Mouse (Mus musculus): ENCODE measurements around the gene Ppme1. TPM values are rescaled to one million over a fixed set of nuclear protein-coding genes. Genes with fewer than 3 reads are reported as not detected.

Ppme1 gene
- polyA plus RNA-seq, 1 experiment from 2014 or later = 103 TPM

DNA sequence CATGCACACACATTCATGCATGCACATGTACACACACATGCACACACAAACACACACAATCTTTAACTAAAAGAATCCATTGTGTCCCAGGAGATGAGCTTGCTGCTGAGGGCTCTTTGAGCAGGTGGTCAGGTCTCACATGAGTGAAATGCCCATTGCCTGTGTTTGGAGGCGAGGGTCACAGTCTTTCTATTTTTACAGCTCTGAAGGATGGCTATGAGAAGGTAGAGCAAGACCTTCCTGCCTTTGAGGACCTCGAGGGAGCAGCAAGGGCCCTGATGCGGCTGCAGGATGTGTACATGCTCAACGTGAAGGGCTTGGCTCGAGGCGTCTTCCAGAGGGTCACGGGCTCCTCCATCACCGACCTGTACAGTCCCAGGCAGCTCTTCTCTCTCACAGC is 78.6 kb downstream of the Ppme1 start:
- H3K9me3 ChIP-seq = no peaks in the 10 kb centered on the region
- H3K9ac ChIP-seq = no peak overlapping the region
- H3K4me3 ChIP-seq (replicated peaks) = no peak overlapping the region
- no peaks in the 10 kb centered on the region; the same call in 1 of the 2 replicates for H3K27me3 ChIP-seq
- no peaks in the 10 kb centered on the region for H3K36me3 ChIP-seq (replicated peaks)
- no peak for ATAC-seq (ENCODE audit: low FRiP score)
- no peak overlapping the region for H3K27ac ChIP-seq
- H3K4me1 ChIP-seq = peaks cover 6% of the 10 kb centered on the region
- H3K4me2 ChIP-seq = no peak overlapping the region
- WGBS = 86% methylated on average over 8 of the region's 8 CpGs

- H3K36me3 ChIP-seq (replicated peaks) = no peaks in the 10 kb centered on the region
- no peak overlapping the region for H3K4me3 ChIP-seq (replicated peaks)
- peak overlapping the region; percentile 34 for H3K4me2 ChIP-seq
- H3K9ac ChIP-seq = no peak overlapping the region
- peak; percentile 47; the same call in 1 of the 2 replicates for ATAC-seq (ENCODE audit: low FRiP score)
- H3K4me1 ChIP-seq = peaks cover 33% of the 10 kb centered on the region
- peaks cover 30% of the 10 kb centered on the region for H3K27me3 ChIP-seq
- peak overlapping the region; percentile 89 for H3K27ac ChIP-seq
- WGBS = 35% methylated on average over 11 of the region's 11 CpGs
- no peaks in the 10 kb centered on the region for H3K9me3 ChIP-seq
Observed at GRCm38 (mm10) chr7:100288622-100289021, 83.5 kb downstream of the Ppme1 start.

DNA sequence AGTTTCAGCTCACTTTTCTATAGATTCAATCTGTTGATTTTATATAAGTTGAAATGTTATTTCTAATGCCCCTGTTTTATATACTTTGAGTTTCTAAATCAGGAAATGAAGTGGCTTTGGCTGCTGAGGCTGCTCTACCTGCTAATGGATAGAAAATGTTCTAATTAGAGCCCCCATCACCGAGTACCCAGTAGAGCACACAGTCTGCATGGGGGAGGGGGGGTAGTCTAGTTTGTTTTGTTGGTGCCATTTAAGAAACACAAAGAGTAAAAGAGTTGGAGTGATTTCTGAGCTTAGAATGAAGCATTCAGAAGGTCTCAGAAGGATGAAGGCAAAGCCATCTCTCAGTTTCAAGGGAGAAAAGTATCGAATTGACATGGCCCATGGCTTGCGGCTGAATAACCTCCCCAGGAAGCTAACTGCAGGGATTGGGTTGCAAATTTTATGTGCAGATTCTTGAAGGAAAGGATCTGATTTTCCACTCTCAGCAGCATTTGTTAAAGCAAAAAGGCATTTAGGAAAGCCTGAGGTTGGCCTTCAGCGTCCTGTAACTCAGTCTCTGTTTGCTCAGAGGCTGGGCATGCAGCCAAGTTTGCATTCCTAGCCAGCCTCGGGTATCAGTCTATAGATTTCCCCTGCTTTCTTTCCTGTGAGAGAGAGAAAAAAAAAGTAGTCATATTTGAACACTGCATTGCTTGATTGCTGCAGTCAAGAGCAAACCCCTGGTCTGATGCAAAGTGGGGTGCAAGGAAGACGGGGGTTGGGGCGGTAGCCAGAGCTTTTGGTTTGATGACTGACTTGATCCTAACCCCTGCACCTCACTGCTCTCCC is 84.1 kb downstream of the Ppme1 start:
- Histone ChIP-seq H3K27me3 (peaks cover 30% of the 10 kb centered on the region), H3K4me3 (replicated peaks) (no peak overlapping the region)
- peak; percentile 76; the same call in 1 of the 2 replicates for ATAC-seq (ENCODE audit: low FRiP score)

GRCm38 (mm10) chr7:100285383-100285782 is 86.7 kb downstream of the Ppme1 start, which contains the start of gene P4ha3:
Gene P4ha3, plus strand, starts transcription at chr7:100285520.
- H3K36me3 ChIP-seq (replicated peaks) = no peaks in the 10 kb centered on the region
- no peak within 1 kb of the TSS for H3K27ac ChIP-seq
- peak within 1 kb of the TSS; percentile 97 for H3K4me2 ChIP-seq
- H3K4me3 ChIP-seq (replicated peaks) = peak within 1 kb of the TSS; percentile 68
- peaks cover 35% of the 10 kb centered on the region for H3K27me3 ChIP-seq
- H3K9me3 ChIP-seq = no peaks in the 10 kb centered on the region
- WGBS = under 1% methylated on average over 48 of the region's 53 CpGs
- ATAC-seq (ENCODE audit: low FRiP score) = peak; percentile 21; the same call in 1 of the 2 replicates
- peak within 1 kb of the TSS; percentile 78 for H3K9ac ChIP-seq
- H3K4me1 ChIP-seq = peaks cover 44% of the 10 kb centered on the region

More for the DNA sequence above, 84.1 kb downstream of the Ppme1 start:
- Histone ChIP-seq H3K27ac (peak overlapping the region; percentile 89), H3K9me3 (no peaks in the 10 kb centered on the region), H3K36me3 (replicated peaks) (no peaks in the 10 kb centered on the region), H3K4me1 (peaks cover 35% of the 10 kb centered on the region), H3K4me2 (peak overlapping the region; percentile 34), H3K9ac (no peak overlapping the region)
- WGBS = 15% methylated on average over 7 of the region's 7 CpGs

DNA sequence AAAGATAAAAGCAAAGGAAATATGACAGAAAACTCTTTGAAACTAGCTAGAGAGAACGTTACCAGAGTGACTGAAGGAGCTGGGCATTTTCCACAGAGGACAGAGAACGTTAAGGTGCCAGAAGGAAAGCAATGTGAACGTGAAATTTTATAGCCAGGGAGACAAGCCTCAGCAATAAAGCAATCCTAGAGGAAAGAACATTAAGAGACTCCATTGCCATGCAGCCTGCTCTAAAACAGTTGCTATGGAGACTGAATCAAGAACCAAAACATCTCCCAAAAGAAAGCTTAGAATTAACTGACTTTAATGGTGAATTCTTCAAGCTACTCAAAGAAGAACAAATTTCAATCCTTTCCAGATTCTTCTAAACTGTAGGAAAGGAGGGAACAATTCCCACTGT is 88.8 kb downstream of the Ppme1 start:
- ATAC-seq (ENCODE audit: low FRiP score) = no peak
- Histone ChIP-seq H3K4me3 (replicated peaks) (no peak overlapping the region), H3K9me3 (no peaks in the 10 kb centered on the region), H3K36me3 (replicated peaks) (no peaks in the 10 kb centered on the region), H3K4me2 (no peak overlapping the region), H3K27me3 (peaks cover 35% of the 10 kb centered on the region), H3K4me1 (peaks cover 36% of the 10 kb centered on the region), H3K9ac (no peak overlapping the region), H3K27ac (no peak overlapping the region)
- WGBS = 37% methylated on average over 3 of the region's 3 CpGs

GRCm38 (mm10) chr7:100281596-100281995 is 90.5 kb downstream of the Ppme1 start:
- Histone ChIP-seq H3K27ac (no peak overlapping the region), H3K27me3 (peaks cover 34% of the 10 kb centered on the region), H3K4me1 (peaks cover 26% of the 10 kb centered on the region), H3K4me3 (replicated peaks) (no peak overlapping the region), H3K4me2 (no peak overlapping the region), H3K9me3 (no peaks in the 10 kb centered on the region), H3K9ac (no peak overlapping the region), H3K36me3 (replicated peaks) (no peaks in the 10 kb centered on the region)
- no peak for ATAC-seq (ENCODE audit: low FRiP score)
- 45% methylated on average over 3 of the region's 3 CpGs for WGBS

DNA sequence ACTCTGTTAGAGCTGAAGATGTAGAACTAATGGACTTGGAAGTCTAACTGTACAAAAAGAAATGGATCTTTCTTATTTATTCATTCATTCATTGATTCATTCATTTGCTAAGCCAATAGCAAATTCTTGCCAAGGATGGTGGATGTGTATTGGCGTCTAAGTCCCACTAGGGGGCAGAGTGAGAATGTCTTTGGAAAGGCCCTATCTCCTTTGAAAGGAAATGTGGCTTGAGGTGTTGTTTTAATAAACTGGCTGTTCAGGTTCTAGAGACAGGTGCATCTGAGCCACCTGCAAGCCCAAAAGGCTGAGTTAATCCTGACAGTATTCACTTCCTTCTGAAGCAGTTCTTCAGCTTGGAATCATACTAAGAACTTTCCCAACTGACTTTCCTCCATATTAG is 92.3 kb downstream of the Ppme1 start:
- H3K9ac ChIP-seq = no peak overlapping the region
- H3K9me3 ChIP-seq = no peaks in the 10 kb centered on the region
- peaks cover 15% of the 10 kb centered on the region; the same call in 1 of the 2 replicates for H3K4me1 ChIP-seq
- no peak overlapping the region for H3K4me3 ChIP-seq (replicated peaks)
- no peak for ATAC-seq (ENCODE audit: low FRiP score)
- H3K27ac ChIP-seq = no peak overlapping the region
- H3K4me2 ChIP-seq = no peak overlapping the region
- peaks cover 16% of the 10 kb centered on the region for H3K27me3 ChIP-seq
- H3K36me3 ChIP-seq (replicated peaks) = no peaks in the 10 kb centered on the region
- WGBS = 0% methylated on average over 1 of the region's 1 CpGs

Other genes starting within 250 kb of the Ppme1 start
- gene Lipt2, start 213.0 kb downstream of the Ppme1 start, polyA plus RNA-seq (2016; fragmentation: Nextera tagmentation; extraction: Ambion mirVana) = 14.4 and 14.9 TPM in 2 replicates
- 2.0 and 3.0 TPM in 2 replicates for gene Kcne3, start 195.8 kb downstream of the Ppme1 start, polyA plus RNA-seq (2016; fragmentation: Nextera tagmentation; extraction: Ambion mirVana)
- gene Pgm2l1, start 144.9 kb downstream of the Ppme1 start, polyA plus RNA-seq (2016; fragmentation: Nextera tagmentation; extraction: Ambion mirVana) = 8.0 and 8.9 TPM in 2 replicates
- gene P4ha3, start 86.8 kb downstream of the Ppme1 start, polyA plus RNA-seq (2016; fragmentation: Nextera tagmentation; extraction: Ambion mirVana) = 4.1 and 4.2 TPM in 2 replicates
- gene C2cd3, start 74 bp downstream of the Ppme1 start, polyA plus RNA-seq (2016; fragmentation: Nextera tagmentation; extraction: Ambion mirVana) = 44.3 and 49.5 TPM in 2 replicates
- gene Ucp3, start 100.7 kb upstream of the Ppme1 start, polyA plus RNA-seq (2016; fragmentation: Nextera tagmentation; extraction: Ambion mirVana) = not detected in 2 replicates
- 83.8 and 93.1 TPM in 2 replicates for gene Ucp2, start 121.0 kb upstream of the Ppme1 start, polyA plus RNA-seq (2016; fragmentation: Nextera tagmentation; extraction: Ambion mirVana)
- gene Dnajb13, start 142.7 kb upstream of the Ppme1 start, polyA plus RNA-seq (2016; fragmentation: Nextera tagmentation; extraction: Ambion mirVana) = 0.67 and 1.1 TPM in 2 replicates
- gene Coa4, start 164.8 kb upstream of the Ppme1 start, polyA plus RNA-seq (2016; fragmentation: Nextera tagmentation; extraction: Ambion mirVana) = 12.6 and 15.1 TPM in 2 replicates
- gene Rab6a, start 235.1 kb upstream of the Ppme1 start, polyA plus RNA-seq (2016; fragmentation: Nextera tagmentation; extraction: Ambion mirVana) = 146 and 157 TPM in 2 replicates
- 55.7 and 59.6 TPM in 2 replicates for gene Mrpl48, start 236.0 kb upstream of the Ppme1 start, polyA plus RNA-seq (2016; fragmentation: Nextera tagmentation; extraction: Ambion mirVana)